Mouse (Mus musculus): ENCODE data around the gene Dok1. TPM values are rescaled to one million over a fixed set of nuclear protein-coding genes. Genes with fewer than 3 reads are reported as not detected.

Dok1 gene
- total and polyA plus RNA-seq, 3 experiments, result 18.7 to 22.3 TPM; not detected in 1

DNA sequence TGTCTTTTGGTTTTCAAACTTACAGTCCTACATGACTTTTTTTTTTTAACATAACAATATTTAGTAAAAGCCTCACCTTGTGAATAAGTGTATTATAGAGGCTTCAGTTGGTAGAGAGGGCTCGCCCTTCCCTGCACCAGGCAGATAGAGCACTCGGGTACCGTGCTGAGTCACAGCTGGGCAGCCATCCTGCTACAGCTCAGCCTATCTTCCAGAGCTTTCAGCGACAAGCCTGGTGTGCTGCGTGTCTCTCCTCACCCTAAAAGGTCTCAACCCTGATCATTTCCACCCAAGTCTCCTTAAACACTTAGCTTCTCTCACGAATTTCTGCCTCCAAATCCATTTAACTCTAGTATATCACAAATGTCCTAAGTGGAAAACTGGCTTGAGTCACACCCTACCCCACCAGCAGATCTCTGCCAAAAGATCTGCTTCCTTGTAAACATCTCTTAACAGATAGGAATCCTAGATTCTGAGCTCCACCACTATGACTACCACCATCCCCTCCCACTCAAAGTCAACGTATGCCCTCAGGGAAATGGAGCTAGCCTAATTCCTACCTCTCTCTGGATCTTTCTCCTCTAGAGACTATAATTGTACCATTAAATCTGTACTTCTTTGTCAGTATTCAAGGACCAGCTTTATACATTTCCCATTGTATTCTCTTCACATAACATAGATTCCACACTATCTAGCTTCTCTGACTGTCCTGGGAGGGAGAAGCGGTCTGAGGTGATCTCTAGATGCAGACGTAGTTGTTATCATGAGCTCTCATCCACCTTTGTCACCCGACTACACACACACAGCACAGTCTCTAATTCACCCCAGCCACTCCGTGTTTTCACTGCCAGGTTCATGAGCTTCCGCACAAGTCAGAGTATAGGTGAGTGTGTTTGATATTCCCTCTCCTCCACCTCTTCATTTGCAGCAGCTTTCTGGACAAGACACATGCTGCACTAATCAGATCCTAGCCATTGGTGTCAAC, 18.5 kb downstream of the Dok1 start (continued):
- TF ChIP-seq RAD21 (IDR thresholded peaks at IDR 0.05; ENCODE audit: low read depth, low read length) (no peak), ZNF384 (IDR thresholded peaks at IDR 0.05; ENCODE audit: low read depth, low read length) (peak; percentile 80), BHLHE40 (IDR thresholded peaks at IDR 0.05; ENCODE audit: borderline replicate concordance, low read depth, low read length) (peak; percentile 73; the same call in 1 of the 2 replicates), TBP (IDR thresholded peaks at IDR 0.05; ENCODE audit: low read depth, low read length) (peak; percentile 76), RCOR1 (IDR thresholded peaks at IDR 0.05; ENCODE audit: low read depth, low read length) (no peak), ZC3H11A (IDR thresholded peaks at IDR 0.05; ENCODE audit: low read depth, low read length) (no peak), SMC3 (IDR thresholded peaks at IDR 0.05; ENCODE audit: low read depth, low read length) (no peak), ZMIZ1 (IDR thresholded peaks at IDR 0.05; ENCODE audit: low read depth, low read length) (0 out of 2 replicates have a peak, but pooled peaks have one; percentile 47), ETS1 (IDR thresholded peaks at IDR 0.05; ENCODE audit: low read depth, low read length) (peak; percentile 68), POLR2AphosphoS2 (IDR thresholded peaks at IDR 0.05; ENCODE audit: low read length) (no peak), MYB (IDR thresholded peaks at IDR 0.05; ENCODE audit: low read depth, low read length) (peak; percentile 81), CHD1 (IDR thresholded peaks at IDR 0.05; ENCODE audit: low read depth, low read length) (no peak), SIN3A (IDR thresholded peaks at IDR 0.05; ENCODE audit: low read length) (peak; percentile 73), JUND (IDR thresholded peaks at IDR 0.05; ENCODE audit: low read depth, low read length) (peak; percentile 71; the same call in 1 of the 2 replicates), POLR2A (IDR thresholded peaks at IDR 0.05; ENCODE audit: control insufficient read depth in 1 of 2, insufficient read depth in 1 of 2, low read depth in 1 of 2, low read length in 2 of 2, poor library complexity in 1 of 2) (peak in 1 of 2 experiments; percentile 60; a peak in 2 of 4 replicates), EP300 (IDR thresholded peaks at IDR 0.05; ENCODE audit: low read depth in 1 of 2, low read length in 2 of 2) (peak; percentile 89 to 93), NRF1 (IDR thresholded peaks at IDR 0.05; ENCODE audit: insufficient read depth, low read depth, low read length, poor library complexity, severe bottlenecking) (peak; percentile 17; the same call in 1 of the 2 replicates), MAFK (IDR thresholded peaks at IDR 0.05; ENCODE audit: borderline replicate concordance, low read depth, low read length) (peak; percentile 59; the same call in 1 of the 2 replicates)

DNA sequence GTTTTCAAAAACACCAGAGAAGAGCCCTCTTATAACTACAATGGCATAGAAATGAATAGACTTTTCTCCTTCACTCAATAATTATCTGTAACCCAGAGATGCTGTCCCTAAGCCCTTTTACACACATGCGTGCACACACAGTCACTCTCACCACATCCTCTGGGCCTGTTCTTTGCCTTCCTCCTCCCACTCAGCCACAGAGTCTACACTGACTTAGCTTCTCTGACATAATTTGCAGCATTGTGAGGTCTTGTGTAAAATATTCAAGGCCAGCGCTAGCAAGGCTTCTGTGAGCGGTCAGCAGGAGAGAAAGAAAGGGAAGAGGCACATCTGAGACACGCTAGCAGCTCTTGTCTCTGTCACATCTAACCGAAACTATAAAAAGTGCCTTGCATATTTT, 19.8 kb downstream of the Dok1 start:
- peaks cover 0 to 55% of the 10 kb centered on the region in 2 experiments; a peak in 2 of 4 replicates for H3K36me3 ChIP-seq (ENCODE audit: control insufficient read depth in 1 of 2, insufficient read depth in 2 of 2, low read length in 2 of 2)
- H3K4me1 ChIP-seq (ENCODE audit: control insufficient read depth in 1 of 2, insufficient read depth in 2 of 2, low read length in 2 of 2), result peaks cover 42 to 54% of the 10 kb centered on the region in 2 experiments
- no peaks in the 10 kb centered on the region for H3K27me3 ChIP-seq (ENCODE audit: control insufficient read depth in 1 of 2, insufficient read depth in 2 of 2, low read length in 2 of 2)
- H3K9me3 ChIP-seq (replicated peaks; ENCODE audit: insufficient read depth, low read length), result no peaks in the 10 kb centered on the region
- H3K27ac ChIP-seq (ENCODE audit: control insufficient read depth, low read depth, low read length), result peak overlapping the region; percentile 99
- H3K4me3 ChIP-seq (ENCODE audit: control insufficient read depth in 1 of 2, insufficient read depth in 1 of 2, low read depth in 2 of 2, low read length in 2 of 2), result peak overlapping the region; percentile 3 to 6; a peak in 2 of 4 replicates
- H3K9ac ChIP-seq (ENCODE audit: control insufficient read depth, low read depth, low read length, poor library complexity, severe bottlenecking), result peak overlapping the region; percentile 73
- peak; percentile 72 for DNase-seq (ENCODE audit: low read depth, low spot score)
- peaks cover 3% of the 10 kb centered on the region for H3K79me2 ChIP-seq (ENCODE audit: control insufficient read depth, insufficient read depth, low read length, poor library complexity)
- TF ChIP-seq KAT2A (conservative IDR thresholded peaks at IDR 0.05; ENCODE audit: low read depth, low read length), result no peak
- no peak for TF ChIP-seq ZMIZ1 (IDR thresholded peaks at IDR 0.05; ENCODE audit: low read depth, low read length)
- TF ChIP-seq ZC3H11A (IDR thresholded peaks at IDR 0.05; ENCODE audit: low read depth, low read length), result no peak
- no peak for TF ChIP-seq ZNF384 (IDR thresholded peaks at IDR 0.05; ENCODE audit: low read depth, low read length)
- TF ChIP-seq CTCF (IDR thresholded peaks at IDR 0.05 in 2 of 3, conservative IDR thresholded peaks at IDR 0.05 in 1 of 3; ENCODE audit: control insufficient read depth in 1 of 3, insufficient read depth in 1 of 3, low read depth in 2 of 3, low read length in 3 of 3, poor library complexity in 1 of 3, severe bottlenecking in 1 of 3), result no peak
- TF ChIP-seq MAFK (IDR thresholded peaks at IDR 0.05; ENCODE audit: borderline replicate concordance, low read depth, low read length), result no peak
- no peak for TF ChIP-seq UBTF (IDR thresholded peaks at IDR 0.05; ENCODE audit: borderline replicate concordance, insufficient read depth, low read depth, low read length)
- no peak for TF ChIP-seq JUND (IDR thresholded peaks at IDR 0.05; ENCODE audit: low read depth, low read length)
- no peak for TF ChIP-seq POLR2AphosphoS2 (IDR thresholded peaks at IDR 0.05; ENCODE audit: low read length)
- no peak for TF ChIP-seq POLR2AphosphoS5 (IDR thresholded peaks at IDR 0.05; ENCODE audit: borderline replicate concordance, low read depth, low read length)
- no peak for TF ChIP-seq SMC3 (IDR thresholded peaks at IDR 0.05; ENCODE audit: low read depth, low read length)
- no peak for TF ChIP-seq E2F4 (IDR thresholded peaks at IDR 0.05; ENCODE audit: borderline replicate concordance, low read depth, low read length)
- 0 out of 2 replicates have a peak, but pooled peaks have one; percentile 13 for TF ChIP-seq MAX (IDR thresholded peaks at IDR 0.05; ENCODE audit: low read length)
- no peak for TF ChIP-seq RCOR1 (IDR thresholded peaks at IDR 0.05; ENCODE audit: low read depth, low read length)
- TF ChIP-seq SIN3A (IDR thresholded peaks at IDR 0.05; ENCODE audit: low read length), result 0 out of 2 replicates have a peak, but pooled peaks have one; percentile 40
- no peak for TF ChIP-seq ELF1 (IDR thresholded peaks at IDR 0.05; ENCODE audit: low read depth, low read length)
- TF ChIP-seq GABPA (IDR thresholded peaks at IDR 0.05; ENCODE audit: low read depth, low read length), result no peak
- peak; percentile 16; the same call in 1 of the 2 replicates for TF ChIP-seq TBP (IDR thresholded peaks at IDR 0.05; ENCODE audit: low read depth, low read length)
- TF ChIP-seq EP300 (IDR thresholded peaks at IDR 0.05; ENCODE audit: low read depth in 1 of 2, low read length in 2 of 2), result peak in 1 of 2 experiments; percentile 24; a peak in 1 of 4 replicates
- no peak for TF ChIP-seq RAD21 (IDR thresholded peaks at IDR 0.05; ENCODE audit: low read depth, low read length)
- TF ChIP-seq USF2 (IDR thresholded peaks at IDR 0.05; ENCODE audit: borderline replicate concordance in 1 of 2, insufficient read depth in 1 of 2, low read depth in 1 of 2, low read length in 2 of 2), result no peak
- 0 out of 2 replicates have a peak, but pooled peaks have one; percentile 32 for TF ChIP-seq ETS1 (IDR thresholded peaks at IDR 0.05; ENCODE audit: low read depth, low read length)
- TF ChIP-seq MEF2A (IDR thresholded peaks at IDR 0.05; ENCODE audit: extremely low read depth, insufficient replicate concordance, low read depth, low read length, poor library complexity, severe bottlenecking), result no peak
